Mouse (Mus musculus): ENCODE data around the gene Nod2. TPM values are rescaled to one million over a fixed set of nuclear protein-coding genes. Genes with fewer than 3 reads are reported as not detected.
"Not testable (repeated sequence)": the region's sequence is repeated elsewhere in the genome, so short reads cannot be mapped to it uniquely, and the experiment has no call there.

Gene Nod2
- total RNA-seq, 2 experiments from 2014 or later = 0.27 to 0.66 TPM

DNA sequence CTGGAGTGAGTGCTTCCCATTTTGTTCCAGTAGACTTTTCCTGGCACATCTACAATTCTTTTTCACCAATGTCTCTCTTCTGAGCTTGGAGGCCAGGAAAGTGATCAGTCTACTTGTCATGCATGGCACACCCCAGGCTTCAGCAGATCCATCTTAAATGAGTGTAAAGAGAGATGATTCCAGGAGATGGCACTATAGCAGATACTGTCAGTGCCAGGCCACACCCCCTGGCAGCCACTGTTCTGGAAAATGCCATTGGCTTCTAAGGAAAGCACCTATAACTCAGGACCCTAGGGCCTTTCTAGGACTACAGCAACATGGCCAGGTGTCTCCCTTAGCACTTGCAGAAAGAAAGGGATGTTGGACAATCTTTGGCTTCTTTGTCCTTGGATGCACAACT is 16.0 kb upstream of the Nod2 start:
- no peak for DNase-seq (ENCODE audit: low spot score)

DNA sequence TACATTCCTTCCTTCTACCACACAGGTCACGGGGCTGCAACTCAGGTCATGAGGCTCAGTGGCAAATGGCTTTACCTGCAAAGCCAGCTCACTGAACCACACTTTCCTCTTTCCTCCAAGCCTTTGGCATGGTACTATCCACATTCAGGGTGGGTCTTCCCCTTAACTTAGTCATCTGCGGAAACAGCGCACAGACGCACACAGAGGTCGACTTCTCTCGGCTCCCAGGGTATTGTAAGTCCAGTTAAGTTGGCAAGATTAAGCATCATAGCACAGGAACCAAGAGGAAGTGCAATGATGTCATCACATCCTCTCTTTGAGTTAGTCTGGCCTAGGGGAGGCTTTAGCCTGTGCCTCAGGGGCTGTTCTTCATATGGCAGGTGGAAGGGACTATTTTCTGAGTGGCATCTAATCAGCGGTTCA is 13.8 kb upstream of the Nod2 start:
- no peak for DNase-seq (ENCODE audit: low spot score)

DNA sequence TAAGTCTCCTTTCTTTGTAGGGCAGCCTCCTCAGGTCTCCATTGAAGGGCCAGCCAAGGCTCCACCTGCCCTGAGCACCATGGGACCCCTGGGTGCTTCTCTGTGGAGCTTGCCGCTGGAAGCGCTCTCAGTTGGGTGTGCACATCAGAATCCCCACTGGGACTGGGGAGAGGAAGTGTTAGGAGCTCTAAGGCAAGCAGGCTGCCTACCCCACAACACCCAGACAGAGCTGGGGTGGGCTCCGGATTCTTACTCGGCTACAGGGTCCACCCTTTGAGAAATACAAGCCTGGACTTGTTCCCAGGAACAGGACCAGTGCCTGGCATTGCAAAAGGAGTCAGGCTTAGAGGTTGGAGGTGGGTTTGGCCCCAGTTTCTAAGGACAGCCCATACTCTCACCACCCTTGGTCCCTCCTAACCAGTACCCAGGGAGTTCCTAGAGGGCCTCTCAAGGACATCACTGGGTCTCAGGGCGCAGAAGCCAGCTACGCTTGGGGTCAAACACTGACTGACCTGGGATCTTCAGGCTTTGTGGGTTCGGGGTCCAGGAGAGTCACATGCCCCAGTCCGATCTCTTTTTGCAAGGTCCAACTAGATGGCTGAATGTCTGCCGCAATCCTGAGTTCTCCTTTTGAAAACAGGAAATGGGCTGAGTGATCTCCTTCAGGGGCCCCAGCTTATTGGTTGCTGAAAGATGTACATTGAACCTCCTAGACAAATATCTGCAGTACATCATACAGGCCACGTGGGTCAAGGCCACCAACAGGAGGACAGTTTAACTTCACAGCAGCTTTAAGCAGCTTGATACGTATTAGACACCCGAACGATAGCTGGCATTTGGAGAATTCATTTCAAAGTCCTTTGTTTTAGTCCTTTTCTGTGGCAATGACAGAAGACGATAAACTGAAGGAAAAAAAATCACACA is 11.4 kb upstream of the Nod2 start, which contains the start of gene Snx20:
TSS of gene Snx20 (minus strand) at position 655 of the 924 bp plus-strand sequence.
- no peak for DNase-seq (ENCODE audit: low spot score)

DNA sequence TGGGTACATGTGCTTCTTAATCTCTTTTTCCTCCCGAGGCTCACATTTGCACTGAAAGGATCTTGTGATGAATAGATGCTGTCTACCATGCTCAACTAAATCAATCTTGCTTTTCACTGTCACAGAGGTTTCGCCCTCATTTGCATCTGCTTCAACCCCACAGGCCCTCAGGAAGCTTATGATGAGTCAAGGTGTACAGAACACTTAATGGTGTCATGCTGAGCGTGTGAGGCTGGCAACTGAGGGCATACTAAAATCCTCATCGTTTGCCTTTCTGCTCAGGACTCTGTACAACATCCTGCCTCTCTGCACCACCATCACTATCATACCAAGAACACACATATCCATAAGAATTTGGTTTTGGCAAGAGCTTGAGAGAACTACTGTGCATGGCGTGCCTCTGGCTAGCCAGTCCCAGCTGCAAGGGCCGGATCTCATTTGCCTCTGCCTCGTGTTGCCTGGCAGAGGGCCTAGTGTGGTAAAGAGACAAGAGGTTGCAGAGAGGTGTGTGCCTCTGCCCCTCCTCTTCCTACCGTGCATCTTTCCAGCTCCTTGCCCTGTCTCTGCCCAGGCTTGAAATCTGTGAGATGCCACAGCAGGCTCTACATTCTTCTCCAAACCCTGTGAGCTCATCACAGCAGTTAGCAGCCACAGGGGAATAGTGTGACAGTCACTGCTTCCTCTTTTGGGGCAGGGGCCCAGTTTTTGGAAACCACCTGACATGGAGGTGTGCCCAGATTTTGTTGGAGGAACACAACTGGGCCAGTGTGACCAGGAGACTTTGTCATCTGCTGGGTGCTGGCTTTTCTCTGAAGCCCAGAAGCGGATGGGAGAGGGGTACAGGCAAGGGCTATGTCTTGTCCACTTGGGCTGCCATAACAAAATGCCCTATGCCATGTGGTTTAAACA is 9.8 kb upstream of the Nod2 start:
- no peak for DNase-seq (ENCODE audit: low spot score)

DNA sequence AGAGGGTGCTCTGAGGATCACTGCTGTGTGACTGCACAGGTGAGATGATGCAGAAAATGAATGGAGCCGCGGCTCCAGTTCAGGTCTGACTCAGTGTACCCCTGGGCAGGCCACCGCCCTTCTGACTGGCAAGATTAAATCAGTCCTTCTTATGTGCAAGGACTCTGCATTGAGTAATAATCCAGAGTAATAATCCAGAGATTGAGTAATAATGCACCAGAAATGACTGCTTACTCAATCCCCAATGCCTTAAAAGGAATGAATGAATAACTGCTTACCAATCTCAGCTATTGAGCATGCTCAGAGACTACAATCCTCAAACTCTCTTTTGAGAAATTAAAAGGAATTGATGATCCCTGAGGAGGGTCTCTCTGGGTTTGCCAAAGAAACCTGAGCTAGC is 8.2 kb upstream of the Nod2 start:
- DNase-seq (ENCODE audit: low spot score) = no peak

DNA sequence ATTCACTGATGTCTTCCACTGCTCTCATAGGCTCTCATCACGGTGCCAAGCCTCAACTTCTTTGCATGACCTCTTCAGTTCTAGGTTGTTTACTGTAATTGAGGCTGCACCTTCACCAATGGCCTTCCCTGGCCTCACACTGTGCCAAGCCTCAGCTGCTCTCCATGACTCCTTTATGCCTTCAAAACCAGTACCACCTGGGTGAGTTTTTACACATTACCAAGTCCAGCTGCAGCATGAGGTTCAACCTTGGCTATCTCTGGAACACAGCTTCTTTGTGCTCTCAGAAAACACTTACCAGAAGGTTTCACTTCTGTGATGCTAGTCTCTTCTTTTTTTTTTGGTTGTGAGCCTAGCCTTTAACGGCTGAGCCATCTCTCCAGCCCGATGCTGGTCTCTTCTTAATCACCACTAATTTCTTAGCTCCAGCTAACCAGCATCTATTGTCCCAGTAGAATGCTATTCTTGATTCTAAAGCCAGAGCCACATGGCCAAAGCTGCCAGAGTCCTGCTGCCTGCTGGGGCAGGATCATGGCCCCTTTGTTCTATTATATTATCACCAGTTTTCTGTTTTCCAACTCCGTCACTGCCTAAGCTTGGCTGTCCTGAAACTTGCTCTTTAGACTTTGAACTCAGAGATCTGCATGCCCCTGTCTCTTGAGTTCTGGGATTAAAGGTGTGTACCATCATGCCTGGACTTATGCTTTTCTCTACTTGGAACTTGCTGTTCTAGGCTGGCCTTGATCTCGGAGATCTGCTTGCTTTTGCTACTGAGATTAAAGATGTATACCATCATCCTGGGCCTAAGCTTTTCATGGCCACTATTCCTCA is 4.2 kb upstream of the Nod2 start:
- DNase-seq (ENCODE audit: low spot score) = no peak

DNA sequence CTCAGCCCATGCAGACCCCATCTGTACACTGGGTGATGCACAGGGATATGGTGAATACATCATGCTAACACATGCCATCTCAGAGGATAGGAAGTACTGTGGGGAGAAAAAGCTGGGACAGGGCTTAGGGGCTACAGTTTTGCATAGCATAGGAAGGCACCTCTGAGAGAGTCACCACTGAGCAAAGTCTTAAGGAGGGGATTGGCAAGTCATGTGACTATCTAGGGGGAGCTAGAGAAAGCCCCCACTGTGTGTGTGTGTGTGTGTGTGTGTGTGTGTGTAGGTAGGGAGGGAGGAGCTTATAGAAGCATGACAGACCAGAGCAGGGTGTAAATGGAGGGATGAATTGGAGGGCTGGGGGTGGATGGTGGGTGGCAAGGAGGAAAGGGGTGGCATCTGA is 1.2 kb downstream of the Nod2 start:
- no peak for DNase-seq (ENCODE audit: low spot score)

DNA sequence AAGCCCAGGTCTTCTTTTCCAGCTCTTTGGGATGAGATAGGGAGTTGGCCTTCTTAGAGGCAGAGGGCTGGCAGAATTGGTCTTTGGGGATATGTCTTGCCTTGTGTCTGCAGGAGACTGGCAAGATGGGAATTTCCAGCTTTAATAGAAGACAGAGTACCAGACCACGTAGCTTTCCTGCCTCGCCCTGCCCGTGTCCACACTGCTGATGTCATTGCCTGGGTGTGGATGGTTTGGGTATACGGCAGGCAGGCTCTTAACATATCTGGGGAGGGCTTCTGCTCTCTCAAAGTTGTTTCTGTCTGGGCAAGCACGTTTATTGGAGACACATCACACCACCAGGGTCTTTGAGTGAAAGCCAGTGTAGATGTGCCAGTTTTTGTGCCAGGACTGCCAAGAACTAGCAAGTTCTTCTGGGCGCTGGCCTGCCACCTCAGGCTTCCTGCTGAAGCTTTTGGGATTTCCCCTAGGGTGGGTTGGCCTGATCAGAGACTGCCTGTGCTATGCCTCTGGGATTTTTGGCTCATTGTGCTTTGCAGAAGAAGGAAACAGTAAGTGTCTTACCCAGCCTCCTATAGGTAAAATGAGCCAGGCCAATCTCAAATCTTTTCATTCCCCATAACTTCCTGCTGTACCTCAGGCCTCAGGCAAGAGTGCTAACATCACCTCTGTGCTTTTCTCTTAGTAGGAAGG is 3.0 kb downstream of the Nod2 start:
- no peak for DNase-seq (ENCODE audit: low spot score)

DNA sequence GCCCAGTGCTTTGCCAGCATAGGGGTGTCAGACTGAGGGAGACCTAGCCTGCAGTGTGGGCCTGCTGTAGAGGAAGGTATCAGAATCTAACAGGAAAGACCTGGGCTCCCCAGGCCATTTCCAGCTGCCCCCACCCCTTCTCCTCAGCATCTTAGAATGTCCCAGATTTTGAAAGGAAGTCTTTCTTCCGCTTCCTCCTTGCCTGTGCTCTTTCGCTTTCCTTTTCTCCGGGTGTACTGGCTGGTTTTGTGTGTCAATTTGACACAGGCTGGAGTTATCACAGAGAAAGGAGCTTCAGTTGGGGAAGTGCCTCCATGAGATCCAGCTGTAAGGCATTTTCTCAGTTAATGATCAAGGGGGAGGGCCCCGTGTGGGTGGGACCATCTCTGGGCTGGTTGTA is 4.0 kb downstream of the Nod2 start:
- DNase-seq (ENCODE audit: low spot score) = not testable (repeated sequence)

DNA sequence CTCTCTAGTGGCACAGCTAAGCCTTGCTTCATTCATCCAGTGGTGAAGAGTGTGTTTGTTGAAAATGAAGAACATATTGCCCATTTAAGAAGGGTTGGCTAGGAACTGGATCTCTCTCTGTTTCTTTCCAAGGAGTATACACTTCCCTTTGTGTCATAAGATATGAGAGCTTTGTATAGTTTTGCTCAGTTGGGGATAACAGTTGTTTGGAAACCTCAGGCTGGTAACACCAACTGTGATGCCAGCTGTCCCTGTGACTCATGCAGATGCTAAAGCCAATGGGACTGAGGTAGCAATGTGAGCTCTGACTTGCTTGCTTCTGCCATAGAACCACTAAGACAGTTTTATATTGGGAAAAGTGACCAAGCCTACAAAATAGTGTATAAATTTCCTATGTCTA is 8.2 kb downstream of the Nod2 start:
- no peak for DNase-seq (ENCODE audit: low spot score)

DNA sequence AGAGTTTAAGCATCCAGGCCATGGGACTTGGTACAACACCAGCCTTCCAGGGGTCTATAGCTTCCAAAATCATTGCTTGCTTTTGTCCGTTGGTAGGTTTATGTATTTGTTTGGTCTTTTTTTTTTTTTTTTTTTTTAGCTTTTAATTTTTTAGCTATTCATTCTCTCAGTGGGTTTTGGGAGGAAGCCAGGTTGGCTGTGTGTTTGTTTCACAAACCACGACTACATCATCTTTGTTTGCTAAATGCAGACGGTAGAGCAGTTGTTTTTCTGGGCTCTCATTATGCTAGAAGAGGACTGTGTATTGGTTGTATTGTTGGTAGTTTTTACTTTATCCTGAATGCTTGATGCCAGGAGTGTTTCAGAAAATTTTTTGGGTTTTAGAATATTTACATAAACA is 12.8 kb downstream of the Nod2 start:
- DNase-seq (ENCODE audit: low spot score) = no peak

DNA sequence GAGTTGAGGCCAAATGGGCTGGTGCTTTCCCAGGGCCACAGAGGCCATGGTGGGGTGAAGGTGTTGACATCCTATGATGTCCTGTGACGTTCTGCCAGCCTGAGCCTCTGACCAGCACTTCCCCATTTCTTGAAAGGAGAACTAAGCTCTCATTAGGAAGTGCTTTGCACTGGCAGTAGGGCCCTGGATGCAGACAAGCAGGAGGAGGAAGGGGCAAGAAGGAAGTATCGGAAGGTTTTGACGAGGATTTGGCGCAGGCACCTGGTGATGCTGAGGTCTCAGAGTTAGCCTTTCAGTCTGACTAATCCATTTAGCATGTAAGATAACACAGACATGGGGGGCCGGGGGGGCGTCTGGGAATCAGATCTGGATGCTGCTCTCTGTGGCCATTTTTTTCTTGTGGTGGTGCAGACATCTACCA is 15.3 kb downstream of the Nod2 start:
- DNase-seq (ENCODE audit: low spot score) = no peak

DNA sequence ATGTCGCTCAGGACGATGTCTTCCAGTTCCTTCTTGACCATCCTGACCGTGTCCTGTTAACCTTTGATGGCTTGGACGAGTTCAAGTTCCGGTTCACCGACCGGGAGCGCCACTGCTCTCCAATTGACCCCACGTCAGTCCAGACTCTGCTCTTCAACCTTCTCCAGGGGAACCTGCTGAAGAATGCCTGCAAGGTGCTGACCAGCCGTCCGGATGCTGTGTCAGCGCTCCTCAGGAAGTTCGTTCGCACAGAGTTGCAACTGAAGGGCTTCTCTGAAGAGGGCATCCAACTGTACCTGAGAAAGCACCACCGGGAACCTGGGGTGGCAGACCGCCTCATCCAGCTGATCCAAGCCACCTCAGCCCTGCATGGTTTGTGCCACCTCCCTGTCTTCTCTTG is 17.0 kb downstream of the Nod2 start:
- no peak for DNase-seq (ENCODE audit: low spot score)

DNA sequence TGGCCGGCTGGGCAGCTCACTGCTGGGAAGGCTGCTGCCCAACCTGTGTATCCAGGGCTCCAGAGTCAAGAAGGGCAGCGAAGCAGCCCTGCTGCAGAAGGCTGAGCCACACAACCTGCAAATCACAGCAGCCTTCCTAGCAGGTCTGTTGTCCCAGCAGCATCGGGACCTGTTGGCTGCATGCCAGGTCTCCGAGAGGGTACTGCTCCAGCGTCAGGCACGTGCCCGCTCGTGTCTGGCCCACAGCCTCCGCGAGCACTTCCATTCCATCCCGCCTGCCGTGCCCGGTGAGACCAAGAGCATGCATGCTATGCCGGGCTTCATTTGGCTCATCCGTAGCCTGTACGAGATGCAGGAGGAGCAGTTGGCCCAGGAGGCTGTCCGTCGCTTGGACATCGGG is 17.8 kb downstream of the Nod2 start:
- DNase-seq (ENCODE audit: low spot score) = no peak

DNA sequence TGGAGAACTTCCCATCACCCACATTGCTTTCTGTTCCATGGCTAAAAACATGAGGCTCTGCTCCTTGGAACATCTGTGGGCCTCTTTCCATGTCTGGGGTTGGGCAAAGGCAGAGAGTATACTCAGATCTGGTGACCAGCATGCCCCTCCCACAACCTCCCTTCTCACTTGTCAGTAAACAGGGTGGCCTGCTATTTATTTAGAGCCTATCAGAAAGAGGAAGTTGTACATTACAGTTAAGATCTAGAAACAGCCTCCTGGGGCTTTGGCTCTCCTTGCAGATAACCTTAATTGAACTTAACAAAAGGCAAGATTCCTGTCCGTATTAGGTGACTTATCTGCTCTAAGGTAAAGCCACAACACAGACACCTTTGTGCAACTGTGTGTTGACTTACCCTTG is 19.3 kb downstream of the Nod2 start:
- DNase-seq (ENCODE audit: low spot score) = peak; percentile 14

DNA sequence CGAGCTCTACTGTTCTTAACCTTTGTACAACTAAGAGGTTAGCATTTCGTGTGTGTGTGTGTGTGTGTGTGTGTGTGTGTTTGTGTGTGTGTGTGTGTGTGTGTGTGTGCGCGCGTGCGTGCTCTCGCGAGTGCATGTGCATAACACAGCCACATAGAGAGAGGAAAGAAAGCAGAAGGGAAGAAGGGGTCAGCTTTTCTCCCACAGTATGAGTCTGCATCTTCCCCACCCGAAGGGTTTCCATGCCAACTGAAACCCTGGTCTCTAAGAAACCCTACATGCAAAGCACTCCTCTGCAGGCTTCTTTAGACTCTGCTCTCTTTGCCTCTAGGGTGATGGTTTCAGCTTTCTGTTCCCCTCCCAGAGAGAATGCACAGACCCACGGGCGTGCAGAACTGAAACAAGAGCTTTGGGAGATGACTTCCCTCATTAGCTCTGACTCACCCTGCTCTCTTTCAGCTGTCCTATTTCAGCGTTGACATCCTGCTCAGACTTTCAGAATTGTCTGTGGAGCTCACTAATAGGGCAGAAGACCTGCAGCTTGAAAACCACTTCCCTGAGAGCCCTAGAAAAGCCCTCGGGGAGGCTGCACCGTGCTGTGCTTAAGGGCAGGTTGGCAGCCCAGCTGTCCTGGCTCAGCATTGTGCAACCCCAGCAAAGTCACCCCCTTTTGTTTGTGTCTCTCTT is 21.4 kb downstream of the Nod2 start:
- DNase-seq (ENCODE audit: low spot score) = peak; percentile 18

DNA sequence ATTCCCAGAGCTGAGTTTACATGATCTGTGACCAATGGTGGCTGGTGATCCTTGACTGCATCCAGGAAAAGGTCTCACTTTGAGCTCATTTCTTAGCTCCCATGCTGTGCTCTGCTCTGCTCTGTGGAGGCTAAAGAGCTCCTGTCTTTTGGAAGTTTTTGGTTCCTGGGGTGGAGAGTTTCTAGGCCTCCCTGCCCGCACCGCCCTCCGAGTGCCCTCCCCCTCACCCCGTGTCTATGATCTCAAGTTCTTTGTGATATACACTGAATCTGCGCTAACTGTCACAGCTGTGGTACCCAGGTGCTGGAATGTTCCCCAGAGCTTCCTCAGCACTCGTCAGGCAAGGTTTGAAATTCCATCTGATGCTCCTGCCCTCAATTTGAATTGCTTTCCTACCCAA is 23.7 kb downstream of the Nod2 start:
- no peak for DNase-seq (ENCODE audit: low spot score)

DNA sequence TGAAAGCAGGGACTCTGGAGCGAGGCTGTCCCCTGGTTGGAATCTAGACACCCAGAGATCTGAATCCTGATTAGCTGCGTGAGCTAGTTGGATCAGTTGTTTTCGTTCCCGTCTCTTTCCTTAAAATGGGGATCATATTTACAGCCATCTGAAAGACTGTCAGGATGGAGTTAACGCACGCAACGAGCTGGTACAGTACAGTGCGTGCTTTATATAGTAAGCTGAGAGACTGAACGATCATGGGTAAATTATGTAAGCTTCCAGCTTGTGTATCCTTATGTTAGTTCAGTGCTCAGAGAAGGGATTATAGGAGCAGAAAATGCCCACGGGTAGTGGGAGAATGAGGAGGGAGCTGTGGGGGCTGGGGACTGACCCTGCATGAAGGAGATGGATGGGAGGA is 24.5 kb downstream of the Nod2 start:
- no peak for DNase-seq (ENCODE audit: low spot score)

DNA sequence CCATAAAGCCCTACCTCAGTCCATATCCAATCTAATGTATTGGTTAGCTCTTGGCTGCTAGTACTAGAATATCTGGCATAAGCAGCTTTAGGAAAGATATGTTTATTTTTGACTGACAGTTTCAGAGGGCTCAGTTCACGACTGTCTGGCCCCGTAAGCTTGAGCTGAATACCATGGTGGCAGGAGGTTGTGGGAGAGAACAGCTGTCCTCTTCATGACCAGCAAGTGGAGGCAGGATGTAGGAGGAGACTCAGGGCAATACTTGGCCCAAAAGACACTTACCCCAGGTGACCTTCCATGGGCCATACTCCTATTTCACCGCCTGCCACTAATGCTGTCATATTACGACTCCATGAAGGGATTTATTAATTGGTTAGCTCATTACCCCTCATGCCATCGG is 26.7 kb downstream of the Nod2 start:
- no peak for DNase-seq (ENCODE audit: low spot score)

All from gastrocnemius, adult 18-20 months (tissue).